Mouse (Mus musculus): ENCODE results near the gene Grap2. TPM values are rescaled to one million over a fixed set of nuclear protein-coding genes. Genes with fewer than 3 reads are reported as not detected.

Gene Grap2
- total RNA-seq, 2 experiments from 2014 or later = 0.35 to 0.50 TPM

DNA sequence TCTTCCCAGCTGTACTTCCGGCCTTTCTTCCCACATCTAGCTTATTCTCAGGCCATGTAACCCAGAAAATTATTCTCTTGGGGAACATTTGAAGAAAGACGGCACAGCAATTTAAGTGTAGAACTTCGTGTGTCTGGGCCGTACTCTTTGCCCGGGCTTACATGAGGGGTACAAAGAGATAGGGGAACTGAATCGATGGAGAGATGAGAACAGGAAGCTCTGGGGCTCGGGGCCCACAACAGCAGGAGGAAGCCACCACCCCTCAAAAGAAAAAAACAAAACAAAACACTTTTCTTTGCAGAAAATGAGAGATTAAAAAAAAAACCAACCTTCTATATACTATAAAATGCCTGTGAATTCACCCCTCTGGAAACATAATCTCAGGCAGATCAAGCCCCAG lies 57.8 kb downstream of the Grap2 start:
- intact Hi-C loops (cut with DNase I) = loop anchor here (5.0 kb wide), 2 partner anchors 128 to 343 kb away; partner anchors contain the start of gene Cacna1i
- DNase-seq (ENCODE audit: low spot score in 2 of 2) = no peak

DNA sequence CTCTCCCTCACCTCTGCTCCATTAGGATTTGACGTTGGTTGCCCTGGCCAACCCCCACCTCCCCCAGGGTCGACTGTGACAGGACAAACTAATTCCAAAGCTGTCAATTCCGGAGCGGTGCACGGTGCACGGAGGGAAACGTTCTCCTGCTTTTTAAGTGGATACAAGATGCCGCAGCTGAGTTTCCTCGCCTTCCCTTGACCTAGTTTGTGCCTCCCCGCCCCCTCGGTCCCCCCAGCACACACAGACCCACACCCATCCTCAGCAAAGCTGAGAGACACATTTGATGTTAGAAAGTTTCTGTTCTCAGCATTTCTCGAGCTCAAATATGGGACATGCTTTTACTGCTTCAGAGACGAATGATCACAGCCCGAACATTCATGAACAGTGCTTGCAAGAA lies 58.3 kb downstream of the Grap2 start:
- intact Hi-C loops (cut with DNase I) = loop anchor here (5.0 kb wide), 2 partner anchors 128 to 343 kb away; partner anchors contain the start of gene Cacna1i
- no peak for DNase-seq (ENCODE audit: low spot score in 2 of 2)

DNA sequence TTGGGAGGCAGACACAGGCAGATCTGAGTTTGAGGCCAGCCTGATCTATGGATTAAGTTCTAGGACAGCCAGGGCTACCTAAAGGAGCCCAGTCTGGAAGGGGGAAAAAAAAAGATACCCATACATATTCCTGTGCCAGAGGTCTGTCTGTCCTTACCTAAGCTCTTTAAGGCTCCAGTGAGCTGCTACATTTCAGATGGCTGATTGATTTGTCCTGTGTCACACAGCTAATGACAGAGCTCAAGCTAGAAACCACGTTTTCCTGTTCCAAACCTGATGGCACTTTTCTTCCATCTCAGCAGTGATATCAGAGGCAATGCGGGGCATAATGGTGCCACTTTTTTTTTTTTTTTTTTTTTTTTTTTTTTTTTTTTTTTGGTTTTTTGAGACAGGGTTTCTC lies 58.9 kb downstream of the Grap2 start:
- no peak for DNase-seq (ENCODE audit: low spot score in 2 of 2)
- intact Hi-C loops (cut with DNase I) = loop anchor here (5.0 kb wide), 2 partner anchors 129 to 344 kb away; partner anchors contain the start of gene Cacna1i

DNA sequence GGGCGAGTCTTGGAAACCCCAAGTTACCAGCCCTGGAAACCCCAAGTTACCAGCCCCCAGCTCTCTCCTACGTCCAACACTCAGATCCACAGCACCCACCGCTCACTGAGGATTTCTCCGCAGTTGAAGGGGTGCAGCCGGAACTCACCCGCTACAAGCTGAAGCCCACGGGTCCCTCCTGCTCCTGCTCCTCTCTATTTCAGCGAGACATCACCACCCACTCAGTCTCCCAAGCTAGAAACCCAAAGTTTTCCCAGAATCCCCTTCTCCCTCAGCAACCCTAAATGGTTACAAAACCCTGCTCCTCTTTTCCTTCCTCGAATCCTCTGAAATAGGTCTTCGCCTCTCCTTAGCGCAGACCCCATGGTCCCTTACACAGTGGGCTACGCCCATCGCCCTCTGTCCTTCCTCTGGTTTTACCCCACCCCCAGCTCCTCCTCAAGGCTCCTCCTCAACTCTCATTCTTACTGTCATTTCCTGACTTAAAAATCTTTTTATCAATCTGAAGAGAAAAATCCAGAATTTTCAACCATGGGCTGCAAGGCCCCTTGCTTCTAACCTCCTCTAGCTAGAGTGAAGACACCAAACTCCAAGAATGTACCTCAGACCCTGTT lies 60.0 kb downstream of the Grap2 start:
- intact Hi-C loops (cut with DNase I) = loop anchor here (5.0 kb wide), 2 partner anchors 130 to 345 kb away; partner anchors contain the start of gene Cacna1i

DNA sequence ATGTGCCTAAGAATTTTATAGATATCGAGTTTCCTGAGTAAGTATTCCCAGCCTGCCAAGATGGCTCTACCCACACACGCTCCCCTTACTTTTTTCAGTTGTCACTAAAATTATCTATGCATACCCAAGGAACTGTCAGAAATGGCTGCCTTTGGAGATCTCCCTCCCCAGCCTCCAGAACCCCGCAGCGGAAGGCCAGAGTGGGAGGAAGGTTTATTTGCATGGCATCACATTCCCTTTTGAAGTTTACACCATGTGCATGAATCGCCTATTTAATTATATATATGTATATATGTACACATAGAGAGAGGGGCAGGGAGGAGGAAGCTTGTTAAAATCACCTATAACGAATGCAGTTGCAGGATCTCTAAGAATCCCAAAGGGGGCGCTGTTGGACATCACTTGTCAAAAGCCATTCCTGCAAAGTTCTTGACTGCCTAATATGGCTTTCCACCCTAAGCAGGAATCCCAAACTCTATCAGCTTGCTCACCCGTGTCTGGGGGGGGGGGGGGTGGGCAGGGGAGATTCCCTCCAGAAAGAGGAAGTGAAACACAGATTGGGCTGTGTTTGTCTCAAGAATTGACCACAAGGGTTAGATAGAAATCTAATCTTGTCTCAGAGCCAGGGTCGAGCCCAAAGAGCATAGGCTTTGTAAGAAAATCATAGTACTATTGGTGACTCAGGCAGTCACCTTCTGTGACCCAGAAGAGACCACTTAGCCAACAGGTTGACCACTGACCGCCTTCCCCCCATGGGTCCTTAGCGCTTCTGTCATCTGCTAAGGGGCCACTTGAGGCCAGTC lies 62.2 kb downstream of the Grap2 start:
- intact Hi-C loops (cut with DNase I) = loop anchor here (1.0 to 5.0 kb wide), 3 partner anchors 60 to 347 kb away; partner anchors contain the start of gene Cacna1i
- peak; percentile 71 to 80 for DNase-seq (ENCODE audit: low spot score in 2 of 2)

More for the DNA sequence above, 60.0 kb downstream of the Grap2 start:
- peak; percentile 50 to 76 for DNase-seq (ENCODE audit: low spot score in 2 of 2)

DNA sequence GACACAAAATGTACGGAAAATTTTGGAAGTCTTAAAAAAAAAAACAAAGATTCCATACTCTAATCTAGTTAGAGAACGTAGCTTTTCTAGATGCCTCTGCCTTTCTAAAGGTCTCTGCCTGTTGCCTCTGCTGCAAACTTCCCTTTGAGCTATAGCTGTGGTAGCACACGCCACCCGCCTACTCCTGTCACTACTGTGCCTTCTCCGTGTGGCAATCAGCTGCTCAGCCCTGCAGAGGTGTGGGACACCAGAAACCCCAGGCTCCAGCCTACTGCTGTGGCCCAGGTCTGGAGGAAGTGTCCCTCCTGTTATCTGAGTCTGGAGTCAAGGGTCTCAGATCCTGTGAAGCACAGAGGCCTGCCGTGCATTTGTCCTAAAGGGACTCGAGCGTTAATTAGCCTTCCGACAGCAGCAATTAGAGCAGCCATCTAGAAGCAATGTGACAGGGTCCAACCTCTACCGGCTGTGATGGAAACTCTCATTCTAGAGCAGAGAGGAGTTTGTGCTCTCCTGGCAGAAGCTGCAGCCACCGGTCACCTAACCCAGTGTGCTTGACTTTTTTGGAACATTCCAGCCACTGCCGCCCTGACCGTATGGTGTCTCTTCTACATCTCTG lies 64.5 kb downstream of the Grap2 start:
- intact Hi-C loops (cut with DNase I) = no loop called here
- no peak for DNase-seq (ENCODE audit: low spot score in 2 of 2)

DNA sequence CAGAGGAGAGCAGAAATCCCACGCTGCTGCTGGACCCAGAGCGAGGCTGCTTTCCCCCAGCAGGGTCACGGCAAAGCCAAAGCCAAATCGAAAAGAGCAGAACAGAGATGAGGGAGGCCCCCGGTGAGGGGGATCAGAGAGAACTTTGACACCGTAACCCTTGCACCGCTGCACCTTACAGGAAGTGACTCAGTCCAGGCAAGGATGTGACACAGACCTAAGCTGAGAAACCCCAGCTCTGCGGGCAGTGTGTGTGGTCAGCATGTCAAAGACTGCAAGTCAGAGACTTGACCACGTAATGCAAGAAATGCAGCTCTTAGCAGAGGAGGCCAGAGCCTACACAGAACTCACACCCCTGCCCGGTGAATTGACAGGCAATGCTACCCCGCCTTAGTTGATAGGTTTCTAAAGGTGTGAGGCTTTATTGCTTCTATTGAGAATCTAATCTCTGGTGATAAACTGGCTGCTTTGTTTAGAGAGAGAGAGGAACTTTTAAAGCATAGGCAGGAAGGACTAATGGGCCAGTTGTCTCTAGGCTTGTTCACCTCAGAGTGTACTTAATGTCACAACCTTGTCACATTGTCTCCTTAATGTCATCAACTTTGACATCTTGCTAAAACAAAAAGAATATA lies 66.8 kb downstream of the Grap2 start:
- DNase-seq (ENCODE audit: low spot score in 2 of 2) = no peak
- intact Hi-C loops (cut with DNase I) = no loop called here

DNA sequence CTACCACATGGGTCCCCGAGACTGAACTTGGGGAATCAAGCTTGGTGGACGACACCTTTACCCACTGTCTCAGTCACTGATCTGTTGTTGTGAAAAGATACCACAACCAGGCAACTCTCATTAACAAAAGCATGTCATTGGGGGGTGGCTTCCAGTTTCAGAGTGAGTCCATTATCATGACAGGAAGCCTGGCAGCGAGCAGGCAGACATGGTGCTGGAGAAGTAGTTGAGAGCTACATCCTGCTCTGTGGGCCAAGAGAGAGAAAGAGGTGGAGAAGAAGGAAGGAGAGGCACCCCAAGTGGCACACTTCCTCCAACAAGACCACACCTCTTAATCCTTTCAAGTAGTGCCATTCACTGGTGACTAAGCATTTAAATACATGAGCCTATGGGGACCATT lies 67.5 kb downstream of the Grap2 start:
- no peak for DNase-seq (ENCODE audit: low spot score in 2 of 2)
- intact Hi-C loops (cut with DNase I) = no loop called here

DNA sequence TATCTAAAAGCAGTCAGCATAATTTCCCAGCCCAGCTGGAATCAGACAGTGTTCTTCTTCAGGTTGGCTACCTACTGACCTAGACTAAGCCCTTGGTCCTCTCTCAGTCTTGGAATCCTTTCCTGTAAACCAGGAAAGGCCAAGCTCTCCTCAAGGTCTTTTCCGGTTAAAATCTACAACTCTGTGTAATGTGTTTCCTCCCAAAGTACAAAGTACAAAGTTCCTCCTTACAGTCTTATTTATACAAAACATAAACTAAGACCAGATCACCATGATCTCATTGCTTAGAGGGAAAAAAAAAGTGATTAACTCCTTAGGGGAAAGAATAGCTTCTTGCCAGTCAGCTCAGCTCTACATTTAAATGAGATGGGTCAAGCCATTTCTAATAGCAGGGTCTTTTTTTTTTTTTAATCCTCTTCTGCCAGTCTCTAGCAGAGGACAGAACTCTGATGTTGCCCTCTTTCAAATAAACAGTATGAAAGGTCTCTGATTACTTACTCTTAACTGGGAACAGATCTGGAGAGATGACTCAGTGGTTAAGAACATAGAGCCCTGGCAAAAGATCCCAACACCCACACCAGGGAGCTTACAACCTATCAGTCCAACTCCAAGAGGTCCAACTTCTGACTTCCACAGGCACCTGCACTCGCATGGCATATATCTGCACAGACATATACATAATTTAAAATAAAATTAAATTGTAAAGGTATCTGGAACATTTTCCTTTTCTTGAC lies 69.5 kb downstream of the Grap2 start:
- DNase-seq (ENCODE audit: low spot score in 2 of 2) = no peak
- intact Hi-C loops (cut with DNase I) = no loop called here

DNA sequence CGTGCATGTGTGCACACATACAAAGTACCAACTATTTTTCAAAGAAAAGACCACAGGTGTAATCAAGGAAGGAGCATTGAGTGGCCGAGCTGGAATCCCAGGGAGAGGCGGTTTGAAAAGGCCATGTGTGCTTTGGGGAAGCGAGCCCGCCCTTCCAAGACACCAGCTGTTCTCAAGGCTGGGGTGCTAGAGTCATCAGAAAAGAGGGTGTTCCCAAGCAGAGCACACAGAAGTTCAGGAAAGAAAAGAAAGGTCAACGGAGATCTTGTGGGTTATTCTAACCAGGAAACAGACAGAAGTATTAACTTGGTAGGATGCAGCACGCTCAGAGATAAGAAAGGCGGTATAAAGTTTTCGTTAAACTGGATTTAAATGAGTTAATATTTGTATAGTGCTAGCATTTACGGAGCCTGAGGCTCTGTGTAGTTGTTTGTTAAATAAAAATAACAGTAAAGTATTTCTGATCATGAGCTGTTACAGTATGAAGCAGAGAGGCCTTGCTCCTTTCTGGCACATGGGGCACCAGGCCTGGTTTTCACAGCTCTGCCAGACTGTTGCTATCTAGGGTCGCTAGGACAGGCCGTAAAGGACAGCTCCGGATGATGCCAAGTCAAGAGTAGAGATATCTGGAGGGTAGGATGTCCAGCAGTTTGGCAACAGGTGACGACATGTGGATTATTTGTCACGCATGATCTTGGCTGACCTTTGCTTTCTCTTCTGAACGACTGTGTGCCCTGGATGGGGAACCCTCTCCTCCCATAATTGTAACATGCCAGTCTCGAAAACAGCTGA lies 72.8 kb downstream of the Grap2 start:
- intact Hi-C loops (cut with DNase I) = no loop called here
- no peak for DNase-seq (ENCODE audit: low spot score in 2 of 2)

DNA sequence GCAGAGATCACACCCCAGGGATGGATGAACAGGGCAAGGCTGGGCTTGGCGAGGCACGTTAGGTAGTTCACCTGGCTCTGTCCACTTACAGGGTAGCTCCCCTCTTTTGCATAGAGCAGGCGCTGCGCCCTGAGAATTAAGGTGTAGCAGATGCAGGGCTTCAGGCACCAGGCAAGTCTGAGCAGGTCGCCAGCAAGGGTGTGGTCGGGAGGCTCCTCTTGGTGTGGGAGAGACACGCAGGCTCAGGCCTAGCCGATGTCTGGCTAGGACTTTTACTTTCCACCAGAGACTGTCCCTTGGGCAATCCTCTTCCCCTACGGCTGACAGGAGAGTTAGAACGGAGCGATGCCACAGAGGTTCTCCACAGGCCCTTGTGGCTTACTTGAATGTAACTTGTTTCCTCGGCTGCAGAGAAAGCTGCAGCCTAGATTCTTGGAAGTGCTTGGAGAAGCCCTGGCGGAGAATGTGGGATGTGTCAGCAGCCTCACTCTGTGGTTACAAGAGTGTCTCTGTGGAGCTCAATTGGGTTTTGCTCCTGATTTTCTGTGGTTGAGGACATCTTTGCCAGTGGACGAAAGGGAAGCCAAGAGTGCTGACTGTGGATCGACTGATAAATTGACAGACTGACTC lies 76.7 kb downstream of the Grap2 start:
- intact Hi-C loops (cut with DNase I) = no loop called here
- peak in 1 of 2 experiments; percentile 47 for DNase-seq (ENCODE audit: low spot score in 2 of 2)

DNA sequence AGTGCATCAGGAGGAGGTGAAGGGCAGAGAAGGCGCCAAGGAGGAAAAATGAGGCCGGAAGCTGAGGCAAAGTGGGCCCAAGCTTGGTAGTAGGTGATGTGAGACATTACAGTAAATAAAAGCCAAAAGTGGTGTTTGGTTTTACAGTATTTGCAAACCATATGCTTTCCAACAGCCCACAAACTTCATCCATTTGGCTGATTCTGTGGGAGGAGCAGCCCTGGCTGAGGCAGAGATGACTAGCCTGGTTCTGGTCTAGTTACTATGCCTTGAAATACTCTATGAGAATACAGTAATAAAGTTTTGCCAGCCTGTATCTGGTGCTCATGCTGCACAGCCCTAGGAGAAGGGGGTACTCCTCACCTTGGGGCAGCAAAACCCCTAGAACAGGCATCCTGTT lies 78.0 kb downstream of the Grap2 start:
- intact Hi-C loops (cut with DNase I) = no loop called here
- DNase-seq (ENCODE audit: low spot score in 2 of 2) = no peak

DNA sequence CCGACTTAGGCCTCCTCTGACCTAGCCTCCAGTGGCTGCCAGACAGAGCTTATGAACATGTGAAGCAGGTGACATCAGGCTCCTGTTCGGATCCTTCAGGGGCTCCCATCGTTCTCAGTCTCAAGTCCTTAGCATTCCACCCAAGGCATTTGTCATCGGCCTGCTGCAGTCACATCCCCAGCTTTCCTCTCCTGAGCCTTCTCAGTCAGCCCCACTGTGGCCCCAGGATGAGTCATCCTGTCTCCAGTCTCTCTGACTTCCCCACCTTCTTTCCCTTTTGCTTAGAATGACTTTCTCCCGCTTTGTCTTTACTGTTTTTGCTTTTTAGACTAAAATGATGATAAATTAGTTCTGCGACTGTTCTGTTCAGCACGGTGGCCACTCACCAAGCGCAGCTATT lies 81.5 kb downstream of the Grap2 start:
- no peak for DNase-seq (ENCODE audit: low spot score in 2 of 2)
- intact Hi-C loops (cut with DNase I) = no loop called here

DNA sequence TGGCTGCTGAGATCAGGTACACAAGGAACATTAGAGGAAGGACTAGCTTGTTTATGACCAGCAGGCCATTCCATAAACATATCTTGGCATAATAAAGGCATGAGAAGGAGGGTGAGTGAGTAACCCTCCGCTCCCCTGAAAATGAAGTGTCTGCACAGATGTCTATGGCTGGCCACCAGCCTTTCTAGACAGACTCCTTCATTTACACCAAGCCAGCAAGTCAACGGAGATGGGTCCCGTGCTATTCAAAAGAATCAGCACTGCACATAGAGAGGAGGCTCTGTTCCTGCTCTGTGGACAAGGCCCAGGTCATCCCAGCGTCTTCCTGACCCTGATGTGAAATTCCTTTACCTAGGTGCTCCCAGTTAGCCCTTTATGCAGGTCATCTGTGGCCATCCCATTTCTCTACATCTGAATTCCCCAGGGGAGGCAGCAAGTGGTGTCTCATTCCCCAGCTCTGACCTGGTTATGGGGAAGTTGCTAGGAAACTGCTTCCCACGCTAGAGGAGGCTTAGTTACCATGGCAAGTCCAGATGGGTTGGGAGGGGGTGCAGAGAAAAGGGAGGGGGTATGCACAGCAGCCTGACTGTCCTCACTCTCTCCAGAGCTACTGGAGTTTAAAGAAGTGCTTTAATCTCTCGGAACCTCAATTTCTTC lies 86.5 kb downstream of the Grap2 start:
- DNase-seq (ENCODE audit: low spot score in 2 of 2) = peak in 1 of 2 experiments; percentile 59
- intact Hi-C loops (cut with DNase I) = no loop called here

DNA sequence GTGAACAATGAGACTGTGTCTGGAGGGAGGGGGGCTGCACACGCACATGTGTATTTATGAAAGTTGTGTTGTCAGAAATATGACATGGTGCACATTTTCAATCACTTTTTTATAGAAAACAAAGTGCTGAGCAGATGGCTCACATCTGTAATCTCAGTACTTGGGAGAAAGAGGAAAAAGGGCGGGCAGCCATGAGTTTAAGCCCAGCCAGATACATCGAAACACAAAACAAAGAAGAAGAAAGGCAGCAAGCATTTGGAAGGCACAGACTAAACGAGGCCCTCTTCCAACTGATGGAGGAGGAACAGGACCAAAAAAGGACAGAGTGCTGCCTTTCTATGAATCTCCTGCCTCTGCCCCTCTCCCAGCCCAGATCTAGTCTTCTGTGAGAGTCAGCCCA lies 88.6 kb downstream of the Grap2 start:
- intact Hi-C loops (cut with DNase I) = no loop called here
- DNase-seq (ENCODE audit: low spot score in 2 of 2) = no peak

DNA sequence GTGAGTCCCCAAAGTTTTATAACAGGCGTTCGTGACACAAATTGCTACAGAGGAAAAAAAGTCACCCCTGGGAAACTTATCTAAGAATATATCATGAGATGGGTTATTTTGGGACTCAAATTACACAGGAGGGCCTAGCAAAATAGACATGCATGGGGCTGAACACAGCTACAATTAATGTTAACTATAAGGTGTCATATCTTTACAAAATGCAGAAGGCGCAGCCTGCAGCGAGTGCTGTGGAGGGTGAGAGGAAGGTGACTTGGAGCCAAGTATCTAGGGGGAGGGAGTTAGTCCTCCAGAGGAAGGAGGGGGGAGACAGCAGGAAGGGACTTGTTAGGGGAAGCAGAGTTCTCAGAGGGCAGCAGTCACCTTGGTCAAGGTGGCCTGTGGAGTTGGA lies 92.0 kb downstream of the Grap2 start:
- no peak for DNase-seq (ENCODE audit: low spot score in 2 of 2)
- intact Hi-C loops (cut with DNase I) = no loop called here

DNA sequence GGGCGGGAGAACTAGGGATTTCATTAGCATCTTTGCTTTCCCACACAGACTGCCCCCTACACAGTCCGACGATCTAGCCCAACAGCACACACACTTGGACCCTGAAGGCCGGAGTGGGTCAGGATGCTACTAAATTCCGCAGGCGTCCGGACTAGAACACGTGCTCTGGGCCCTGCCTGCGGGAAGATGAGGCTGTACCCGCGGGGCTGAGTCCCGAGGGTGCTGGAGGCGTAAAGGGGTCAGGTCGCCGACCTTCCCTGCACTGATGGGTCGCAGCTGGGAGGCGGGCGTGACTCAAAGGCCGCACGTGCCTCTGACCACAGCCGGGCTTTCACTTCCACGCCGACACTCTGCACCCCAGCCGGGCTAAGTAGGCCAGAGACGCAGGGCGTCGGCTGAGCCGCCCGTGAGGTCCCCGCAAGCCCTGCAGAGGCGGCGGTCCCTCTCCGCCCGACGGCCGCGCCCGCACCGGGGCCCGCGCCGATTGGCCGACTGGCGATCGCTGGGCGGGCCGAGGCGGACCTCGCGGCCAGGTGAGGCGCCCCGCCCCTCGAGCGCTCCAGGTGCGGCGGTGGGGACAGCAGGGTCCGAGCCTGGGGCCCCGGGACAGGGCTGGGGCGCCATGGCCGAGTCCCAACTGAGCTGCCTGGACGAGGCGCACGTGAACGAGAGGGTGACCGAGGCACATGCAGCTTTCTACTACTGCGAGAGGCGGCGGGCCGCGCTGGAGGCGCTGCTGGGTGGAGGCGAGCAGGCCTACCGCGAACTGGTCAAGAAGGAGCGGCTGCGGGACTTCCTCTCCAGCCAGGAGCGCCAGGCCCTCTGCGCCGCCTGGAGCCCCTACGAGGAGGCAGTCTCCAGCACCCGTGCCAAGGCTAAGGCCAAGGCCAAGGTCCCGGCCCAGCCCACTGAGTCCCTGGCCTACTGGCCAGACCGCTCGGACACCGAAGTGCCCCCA lies 99.2 kb downstream of the Grap2 start, which contains the start of gene Fam83f:
Fam83f (plus strand) TSS at position 553 of the 958 bp plus-strand sequence.
- intact Hi-C loops (cut with DNase I) = no loop called here

More for the DNA sequence above, 99.2 kb downstream of the Grap2 start, which contains the start of gene Fam83f:
- no peak for DNase-seq (ENCODE audit: low spot score in 2 of 2)
